Mouse (Mus musculus): ENCODE results near the gene A2m. TPM values are rescaled to one million over a fixed set of nuclear protein-coding genes. Genes with fewer than 3 reads are reported as not detected.

The A2m gene
- not detected in 2 replicates for polyA plus RNA-seq (2012; rRNA removed)

DNA sequence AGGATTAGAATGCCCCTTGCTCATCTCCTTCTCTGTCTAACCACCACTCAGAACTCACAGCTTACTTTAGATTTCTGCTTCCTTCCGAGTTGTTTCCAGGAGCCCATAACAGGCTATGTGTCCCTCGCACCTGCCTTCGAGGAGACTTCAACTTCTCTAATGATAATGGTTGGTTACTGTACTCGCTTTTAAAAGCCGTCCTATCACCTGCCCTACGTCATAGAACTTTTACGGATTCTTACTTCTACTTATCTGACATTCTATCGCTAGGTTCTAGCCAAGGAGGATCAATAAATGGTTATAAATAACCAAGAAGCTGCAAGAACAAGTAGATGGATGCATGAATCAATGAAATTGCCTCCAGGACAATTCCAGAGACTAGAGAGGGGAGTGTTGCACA, at the start of gene A2m:
Gene A2m, plus strand, starts transcription at position 301 of the 400 bp plus-strand sequence.
- WGBS = 66% methylated on average over 8 of the region's 8 CpGs
- no peak within 1 kb of the TSS for H3K4me3 ChIP-seq (ENCODE audit: low read depth, low read length)
- no peaks in the 10 kb centered on the region for H3K36me3 ChIP-seq (ENCODE audit: control insufficient read depth, insufficient read depth, low read length)
- H3K4me1 ChIP-seq (ENCODE audit: control insufficient read depth, insufficient read depth, insufficient read length, low read length) = no peaks in the 10 kb centered on the region
- no peaks in the 10 kb centered on the region for H3K27me3 ChIP-seq (ENCODE audit: control insufficient read depth, insufficient read depth, low read length)
- TF ChIP-seq POLR2A (IDR thresholded peaks at IDR 0.05; ENCODE audit: low read depth, low read length) = no peak
- no peak for TF ChIP-seq CTCF (IDR thresholded peaks at IDR 0.05; ENCODE audit: extremely low read depth, insufficient read length, insufficient replicate concordance, low read depth, low read length)
- H3K27ac ChIP-seq (ENCODE audit: insufficient read depth, low read depth, low read length) = no peak within 1 kb of the TSS

- 17% methylated on average over 1 of the region's 1 CpGs for WGBS
- H3K36me3 ChIP-seq (ENCODE audit: control insufficient read depth, insufficient read depth, low read length) = no peaks in the 10 kb centered on the region
- H3K4me1 ChIP-seq (ENCODE audit: control insufficient read depth, insufficient read depth, insufficient read length, low read length) = no peaks in the 10 kb centered on the region
- no peak overlapping the region for H3K27ac ChIP-seq (ENCODE audit: insufficient read depth, low read depth, low read length)
- no peaks in the 10 kb centered on the region for H3K27me3 ChIP-seq (ENCODE audit: control insufficient read depth, insufficient read depth, low read length)
- H3K4me3 ChIP-seq (ENCODE audit: low read depth, low read length) = no peak overlapping the region
- TF ChIP-seq CTCF (IDR thresholded peaks at IDR 0.05; ENCODE audit: extremely low read depth, insufficient read length, insufficient replicate concordance, low read depth, low read length) (no peak), POLR2A (IDR thresholded peaks at IDR 0.05; ENCODE audit: low read depth, low read length) (no peak)
These were observed 45.0 kb upstream of the A2m start for GRCm38 (mm10) chr6:121590131-121590530.

DNA sequence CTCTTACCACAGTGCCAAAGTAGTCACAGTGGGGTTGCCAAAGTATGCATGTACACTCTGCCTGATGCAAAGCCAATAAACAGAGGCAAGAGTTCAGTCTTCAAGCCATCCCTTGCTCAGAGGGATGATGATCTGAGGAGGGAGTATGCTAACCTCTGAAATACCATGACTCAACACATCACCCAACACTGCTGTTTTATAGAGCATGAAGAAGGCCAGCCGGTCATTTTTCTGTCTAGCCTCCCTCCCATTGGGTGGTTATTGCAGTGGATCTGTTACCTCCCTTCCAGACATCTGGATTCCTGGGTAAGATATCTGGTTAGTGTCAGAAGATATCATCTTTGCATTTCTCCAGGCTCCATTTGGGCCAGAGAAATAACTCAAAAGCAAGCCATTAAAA, 34.2 kb upstream of the A2m start:
- 85% methylated on average over 1 of the region's 1 CpGs for WGBS
- H3K27me3 ChIP-seq (ENCODE audit: control insufficient read depth, insufficient read depth, low read length) = no peaks in the 10 kb centered on the region
- TF ChIP-seq CTCF (IDR thresholded peaks at IDR 0.05; ENCODE audit: extremely low read depth, insufficient read length, insufficient replicate concordance, low read depth, low read length) = no peak
- TF ChIP-seq POLR2A (IDR thresholded peaks at IDR 0.05; ENCODE audit: low read depth, low read length) = no peak
- H3K36me3 ChIP-seq (ENCODE audit: control insufficient read depth, insufficient read depth, low read length) = no peaks in the 10 kb centered on the region
- H3K4me1 ChIP-seq (ENCODE audit: control insufficient read depth, insufficient read depth, insufficient read length, low read length) = no peaks in the 10 kb centered on the region
- no peak overlapping the region for H3K27ac ChIP-seq (ENCODE audit: insufficient read depth, low read depth, low read length)
- H3K4me3 ChIP-seq (ENCODE audit: low read depth, low read length) = no peak overlapping the region

GRCm38 (mm10) chr6:121607861-121608260, 27.3 kb upstream of the A2m start:
- TF ChIP-seq POLR2A (IDR thresholded peaks at IDR 0.05; ENCODE audit: low read depth, low read length) = no peak
- no peak for TF ChIP-seq CTCF (IDR thresholded peaks at IDR 0.05; ENCODE audit: extremely low read depth, insufficient read length, insufficient replicate concordance, low read depth, low read length)
- no peaks in the 10 kb centered on the region for H3K36me3 ChIP-seq (ENCODE audit: control insufficient read depth, insufficient read depth, low read length)

DNA sequence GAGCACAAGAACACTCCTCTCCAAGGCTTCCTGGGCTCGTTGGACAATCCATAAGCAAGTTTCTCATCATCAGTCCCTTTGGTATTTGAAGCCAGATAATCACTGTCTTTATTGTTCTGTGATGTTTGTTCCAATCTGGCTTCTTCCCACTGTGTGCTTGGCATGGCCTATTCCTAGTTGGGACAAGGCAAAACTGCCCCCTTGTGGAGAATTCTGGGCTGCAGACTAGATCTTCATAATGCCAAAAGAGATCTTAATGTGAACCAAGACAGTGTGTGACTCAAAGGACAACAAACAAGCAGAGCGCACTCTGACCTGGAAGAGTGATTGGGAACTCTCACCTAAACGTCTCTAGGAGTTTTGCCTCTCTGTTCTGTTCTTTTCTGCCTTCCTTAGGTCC, 23.4 kb upstream of the A2m start:
- H3K4me1 ChIP-seq (ENCODE audit: control insufficient read depth, insufficient read depth, insufficient read length, low read length) = no peaks in the 10 kb centered on the region
- H3K27ac ChIP-seq (ENCODE audit: insufficient read depth, low read depth, low read length) = no peak overlapping the region
- H3K4me3 ChIP-seq (ENCODE audit: low read depth, low read length) = no peak overlapping the region
- H3K36me3 ChIP-seq (ENCODE audit: control insufficient read depth, insufficient read depth, low read length) = no peaks in the 10 kb centered on the region
- no peak for TF ChIP-seq CTCF (IDR thresholded peaks at IDR 0.05; ENCODE audit: extremely low read depth, insufficient read length, insufficient replicate concordance, low read depth, low read length)
- TF ChIP-seq POLR2A (IDR thresholded peaks at IDR 0.05; ENCODE audit: low read depth, low read length) = no peak
- H3K27me3 ChIP-seq (ENCODE audit: control insufficient read depth, insufficient read depth, low read length) = no peaks in the 10 kb centered on the region
- WGBS = 41% methylated on average over 3 of the region's 3 CpGs

More at GRCm38 (mm10) chr6:121607861-121608260, 27.3 kb upstream of the A2m start:
- no peak overlapping the region for H3K4me3 ChIP-seq (ENCODE audit: low read depth, low read length)
- no peak overlapping the region for H3K27ac ChIP-seq (ENCODE audit: insufficient read depth, low read depth, low read length)
- no peaks in the 10 kb centered on the region for H3K27me3 ChIP-seq (ENCODE audit: control insufficient read depth, insufficient read depth, low read length)
- no peaks in the 10 kb centered on the region for H3K4me1 ChIP-seq (ENCODE audit: control insufficient read depth, insufficient read depth, insufficient read length, low read length)

DNA sequence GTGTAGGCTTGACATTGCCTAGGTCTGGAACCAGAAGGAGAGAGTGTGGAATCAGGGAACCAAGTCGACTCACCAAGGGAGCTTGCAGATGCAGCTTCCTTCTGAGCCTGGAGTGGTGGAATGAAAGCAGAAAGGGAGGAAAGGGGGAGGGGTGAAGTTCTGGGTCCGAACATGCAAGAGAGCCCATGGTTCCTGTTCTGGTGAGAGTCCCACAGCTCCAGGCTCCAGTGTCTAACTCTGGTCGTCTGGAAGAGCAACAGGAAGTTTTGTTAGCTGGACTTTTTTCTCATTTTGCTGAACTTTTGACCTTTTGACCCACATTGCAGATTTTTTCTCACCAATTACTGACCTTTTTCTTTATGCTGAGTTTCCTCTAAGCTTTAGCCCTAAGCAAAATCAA, 17.7 kb upstream of the A2m start:
- Histone ChIP-seq H3K36me3 (ENCODE audit: control insufficient read depth, insufficient read depth, low read length) (no peaks in the 10 kb centered on the region), H3K4me1 (ENCODE audit: control insufficient read depth, insufficient read depth, insufficient read length, low read length) (no peaks in the 10 kb centered on the region), H3K4me3 (ENCODE audit: low read depth, low read length) (no peak overlapping the region), H3K27ac (ENCODE audit: insufficient read depth, low read depth, low read length) (no peak overlapping the region), H3K27me3 (ENCODE audit: control insufficient read depth, insufficient read depth, low read length) (no peaks in the 10 kb centered on the region)
- 25% methylated on average over 3 of the region's 3 CpGs for WGBS
- no peak for TF ChIP-seq POLR2A (IDR thresholded peaks at IDR 0.05; ENCODE audit: low read depth, low read length)
- no peak for TF ChIP-seq CTCF (IDR thresholded peaks at IDR 0.05; ENCODE audit: extremely low read depth, insufficient read length, insufficient replicate concordance, low read depth, low read length)

DNA sequence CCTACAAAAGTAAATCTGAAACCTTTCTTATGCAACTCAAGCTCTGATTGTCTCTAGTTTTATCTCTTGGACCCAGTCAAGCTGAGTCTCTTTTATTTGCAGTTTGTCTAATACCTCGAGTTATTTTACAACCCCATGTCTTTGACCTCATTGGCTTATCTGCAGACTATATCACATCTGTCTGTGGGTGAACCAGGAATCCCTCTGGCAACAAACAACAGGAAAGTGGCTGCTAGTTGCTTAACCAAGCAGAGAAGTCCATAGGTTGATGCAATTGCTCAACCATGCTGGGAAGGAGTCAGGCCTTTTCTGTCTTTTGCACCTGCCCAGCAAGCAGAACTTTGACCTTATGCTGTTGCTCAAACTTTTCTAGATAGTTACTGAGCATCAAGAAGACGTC, 12.7 kb upstream of the A2m start:
- Histone ChIP-seq H3K36me3 (ENCODE audit: control insufficient read depth, insufficient read depth, low read length) (no peaks in the 10 kb centered on the region), H3K27ac (ENCODE audit: insufficient read depth, low read depth, low read length) (no peak overlapping the region), H3K4me1 (ENCODE audit: control insufficient read depth, insufficient read depth, insufficient read length, low read length) (no peaks in the 10 kb centered on the region), H3K4me3 (ENCODE audit: low read depth, low read length) (no peak overlapping the region), H3K27me3 (ENCODE audit: control insufficient read depth, insufficient read depth, low read length) (no peaks in the 10 kb centered on the region)
- no peak for TF ChIP-seq POLR2A (IDR thresholded peaks at IDR 0.05; ENCODE audit: low read depth, low read length)
- WGBS = 19% methylated on average over 2 of the region's 2 CpGs

DNA sequence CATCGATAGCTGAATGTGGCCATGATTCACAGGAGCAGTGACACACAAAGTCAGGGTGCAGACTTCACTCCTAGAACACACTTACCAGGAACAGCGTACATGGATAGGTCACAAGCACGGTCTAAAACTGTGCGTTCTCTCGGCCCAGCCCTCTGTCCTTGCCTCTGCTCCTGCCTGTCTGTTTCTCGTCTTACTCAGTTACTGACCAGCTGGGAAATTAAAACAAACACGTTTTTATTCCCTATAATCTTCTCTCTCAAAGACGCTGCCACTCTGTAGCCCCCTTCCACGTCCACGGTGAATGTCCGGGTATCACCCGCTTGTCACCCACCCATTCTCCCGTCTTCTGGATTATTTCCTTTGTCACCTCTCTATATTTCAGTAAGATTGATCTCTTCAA, 656 bp upstream of the A2m start:
- WGBS = 85% methylated on average over 13 of the region's 13 CpGs
- Histone ChIP-seq H3K27ac (ENCODE audit: insufficient read depth, low read depth, low read length) (no peak overlapping the region), H3K4me1 (ENCODE audit: control insufficient read depth, insufficient read depth, insufficient read length, low read length) (no peaks in the 10 kb centered on the region), H3K4me3 (ENCODE audit: low read depth, low read length) (no peak overlapping the region), H3K27me3 (ENCODE audit: control insufficient read depth, insufficient read depth, low read length) (no peaks in the 10 kb centered on the region), H3K36me3 (ENCODE audit: control insufficient read depth, insufficient read depth, low read length) (no peaks in the 10 kb centered on the region)
- no peak for TF ChIP-seq POLR2A (IDR thresholded peaks at IDR 0.05; ENCODE audit: low read depth, low read length)
- no peak for TF ChIP-seq CTCF (IDR thresholded peaks at IDR 0.05; ENCODE audit: extremely low read depth, insufficient read length, insufficient replicate concordance, low read depth, low read length)
